Mouse (Mus musculus): ENCODE measurements around the gene 0610009B22Rik. TPM values are rescaled to one million over a fixed set of nuclear protein-coding genes. Genes with fewer than 3 reads are reported as not detected.

0610009B22Rik gene
- polyA plus RNA-seq, 1 experiment from 2014 or later, result 81.0 TPM

DNA sequence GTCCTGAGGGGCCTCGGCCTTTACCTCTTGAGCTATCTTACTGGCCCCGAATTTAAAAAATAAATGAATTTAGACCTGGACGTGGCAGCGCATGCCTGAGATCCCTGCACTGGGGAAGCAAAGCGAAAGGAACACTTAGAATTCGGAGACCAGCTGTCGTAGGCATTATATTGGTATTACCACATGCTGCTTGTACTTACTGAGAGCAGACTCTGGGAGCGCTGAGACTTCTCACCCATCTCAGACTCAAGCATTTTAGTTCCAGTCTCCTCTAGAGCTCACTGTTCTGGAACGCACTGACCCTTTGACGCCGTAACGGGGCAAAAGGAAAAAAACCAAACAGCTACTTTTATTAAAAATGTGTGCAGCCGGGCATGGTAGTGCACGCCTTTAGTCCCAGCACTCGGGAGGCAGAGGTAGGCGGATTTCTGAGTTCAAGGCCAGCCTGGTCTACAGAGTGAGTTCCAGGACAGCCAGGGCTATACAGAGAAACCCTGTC lies 26.8 kb downstream of the 0610009B22Rik start:
- no peak for TF ChIP-seq CTCF (IDR thresholded peaks at IDR 0.05; ENCODE audit: low read depth)
- 83% methylated on average over 16 of the region's 16 CpGs for WGBS
- H3K4me1 ChIP-seq (ENCODE audit: insufficient read depth), result no peaks in the 10 kb centered on the region; the same call in 1 of the 2 replicates

DNA sequence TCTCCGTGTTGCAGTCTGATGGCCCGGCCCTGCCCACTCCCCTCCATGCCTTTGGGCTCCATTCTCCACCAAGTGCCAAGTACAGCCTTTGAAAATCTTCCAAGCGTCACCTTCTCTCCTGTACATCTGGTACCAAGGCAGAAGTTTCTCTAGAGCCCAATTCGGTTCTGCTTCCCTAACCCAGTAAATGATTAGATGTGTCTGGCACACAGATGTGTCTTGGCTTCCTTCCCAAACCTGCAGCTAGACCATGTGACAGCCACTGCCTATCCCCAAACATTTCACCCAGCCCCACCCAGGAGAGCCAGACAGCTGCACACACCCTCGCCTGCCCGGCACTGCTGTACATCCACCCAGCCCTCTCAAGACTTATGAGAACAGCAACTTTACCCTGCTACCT lies 30.0 kb downstream of the 0610009B22Rik start:
- Histone ChIP-seq H3K4me1 (ENCODE audit: insufficient read depth) (no peaks in the 10 kb centered on the region; the same call in 1 of the 2 replicates), H3K27ac (ENCODE audit: low read depth) (no peak overlapping the region), H3K9me3 (ENCODE audit: low read depth, low read length) (no peaks in the 10 kb centered on the region), H3K27me3 (ENCODE audit: insufficient read depth, low read length) (no peaks in the 10 kb centered on the region), H3K36me3 (ENCODE audit: insufficient read depth) (no peaks in the 10 kb centered on the region), H3K4me3 (ENCODE audit: low read depth, low read length) (no peak overlapping the region), H3K4me2 (no peak overlapping the region), H3K9ac (no peak overlapping the region)
- DNase-seq (peak; percentile 43), ATAC-seq (ENCODE audit: insufficient read depth) (0 out of 2 replicates have a peak, but pooled peaks have one; percentile 24)
- WGBS, result 43% methylated on average over 6 of the region's 6 CpGs
- no peak for TF ChIP-seq CTCF (IDR thresholded peaks at IDR 0.05; ENCODE audit: low read depth)

More for the DNA sequence above, 26.8 kb downstream of the 0610009B22Rik start:
- Histone ChIP-seq H3K4me3 (ENCODE audit: low read depth, low read length) (no peak overlapping the region), H3K9me3 (ENCODE audit: low read depth, low read length) (no peaks in the 10 kb centered on the region), H3K36me3 (ENCODE audit: insufficient read depth) (no peaks in the 10 kb centered on the region), H3K27ac (ENCODE audit: low read depth) (no peak overlapping the region), H3K27me3 (ENCODE audit: insufficient read depth, low read length) (no peaks in the 10 kb centered on the region), H3K4me2 (no peak overlapping the region), H3K9ac (no peak overlapping the region)
- no peak for DNase-seq
- ATAC-seq (ENCODE audit: insufficient read depth), result no peak

DNA sequence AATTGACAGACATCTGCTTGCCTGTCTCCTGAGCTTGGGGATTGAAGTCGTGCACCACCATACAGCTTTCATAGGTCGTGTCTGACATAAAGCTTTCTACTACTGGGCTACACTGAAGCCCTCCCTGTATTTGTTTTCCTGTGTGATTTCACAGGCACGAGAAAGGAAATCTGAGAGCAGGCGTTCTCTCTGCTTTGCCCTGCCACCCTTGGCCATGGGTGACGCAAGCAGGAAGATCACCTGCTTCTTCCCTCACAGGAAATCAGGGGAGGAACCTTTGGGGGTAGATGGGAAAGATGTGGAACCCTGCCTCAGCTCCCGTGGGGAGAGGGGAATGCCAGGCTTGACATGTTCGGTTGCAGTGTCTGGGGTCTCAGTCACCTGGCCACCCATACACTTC lies 30.4 kb downstream of the 0610009B22Rik start:
- Histone ChIP-seq H3K4me2 (no peak overlapping the region), H3K9ac (no peak overlapping the region), H3K27me3 (ENCODE audit: insufficient read depth, low read length) (no peaks in the 10 kb centered on the region), H3K9me3 (ENCODE audit: low read depth, low read length) (no peaks in the 10 kb centered on the region), H3K36me3 (ENCODE audit: insufficient read depth) (no peaks in the 10 kb centered on the region), H3K4me1 (ENCODE audit: insufficient read depth) (no peaks in the 10 kb centered on the region; the same call in 1 of the 2 replicates), H3K27ac (ENCODE audit: low read depth) (no peak overlapping the region), H3K4me3 (ENCODE audit: low read depth, low read length) (no peak overlapping the region)
- no peak for DNase-seq
- WGBS, result 51% methylated on average over 7 of the region's 7 CpGs
- no peak for ATAC-seq (ENCODE audit: insufficient read depth)
- no peak for TF ChIP-seq CTCF (IDR thresholded peaks at IDR 0.05; ENCODE audit: low read depth)

DNA sequence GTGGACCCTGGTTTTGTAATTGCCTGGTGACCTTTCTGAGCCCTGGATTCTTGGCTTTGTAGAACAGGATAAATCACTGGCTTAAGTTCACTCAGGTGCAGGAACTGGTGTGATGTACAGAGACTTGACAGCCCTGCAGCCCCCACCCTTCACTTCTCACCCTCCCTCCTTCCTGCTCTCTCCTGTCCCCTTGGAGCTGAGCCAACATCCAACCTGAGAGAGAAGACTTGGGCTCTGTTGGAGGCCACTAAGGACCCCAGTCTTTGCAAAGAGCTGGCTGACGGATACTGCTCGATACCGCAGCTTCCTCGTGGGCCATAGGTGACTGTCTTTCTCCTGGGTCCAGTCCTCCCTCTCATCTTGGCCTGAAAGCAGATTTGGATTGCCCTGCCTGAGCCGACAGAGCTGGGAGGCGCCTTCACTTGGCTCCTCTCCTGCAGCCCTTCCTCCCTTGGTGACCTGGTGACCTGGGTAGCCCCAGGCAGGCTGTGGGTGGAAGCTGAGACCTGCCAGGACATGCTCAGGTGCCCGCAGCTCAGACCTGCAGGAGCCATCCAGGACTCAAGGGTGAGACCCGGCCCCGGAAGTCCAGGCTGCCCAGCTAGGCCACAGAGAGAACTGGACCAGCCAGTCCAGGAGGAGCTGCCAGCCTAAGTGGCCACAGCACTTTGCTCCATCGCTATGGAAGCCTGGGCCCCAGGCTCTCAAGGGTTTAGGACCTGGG lies 31.7 kb downstream of the 0610009B22Rik start:
- ATAC-seq (ENCODE audit: insufficient read depth), result no peak
- no peaks in the 10 kb centered on the region; the same call in 1 of the 2 replicates for H3K4me1 ChIP-seq (ENCODE audit: insufficient read depth)
- H3K27me3 ChIP-seq (ENCODE audit: insufficient read depth, low read length), result no peaks in the 10 kb centered on the region
- TF ChIP-seq CTCF (IDR thresholded peaks at IDR 0.05; ENCODE audit: low read depth), result no peak
- H3K9me3 ChIP-seq (ENCODE audit: low read depth, low read length), result no peaks in the 10 kb centered on the region
- no peak overlapping the region for H3K27ac ChIP-seq (ENCODE audit: low read depth)
- no peaks in the 10 kb centered on the region for H3K36me3 ChIP-seq (ENCODE audit: insufficient read depth)
- no peak overlapping the region for H3K9ac ChIP-seq
- H3K4me3 ChIP-seq (ENCODE audit: low read depth, low read length), result no peak overlapping the region
- 69% methylated on average over 10 of the region's 10 CpGs for WGBS
- no peak for DNase-seq
- no peak overlapping the region for H3K4me2 ChIP-seq

DNA sequence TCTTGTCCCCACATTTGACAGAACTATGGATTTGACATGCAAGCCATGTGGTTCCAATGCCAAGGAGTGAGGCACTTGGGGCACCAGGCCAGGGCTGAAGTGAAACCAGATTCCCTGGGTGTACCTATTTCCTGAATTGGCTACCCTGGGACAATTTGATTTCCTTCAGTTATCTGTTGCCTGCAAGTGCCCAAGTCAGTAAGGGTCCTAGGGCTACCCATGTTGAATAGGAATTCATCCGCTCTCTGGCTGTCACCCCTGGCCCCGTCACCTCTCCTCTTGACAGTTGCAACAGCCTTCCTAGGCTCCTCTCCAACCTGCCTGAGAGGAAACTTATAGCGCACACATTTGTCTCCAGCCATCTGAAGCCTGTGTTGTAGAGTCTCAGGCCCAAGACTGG lies 33.8 kb downstream of the 0610009B22Rik start:
- WGBS, result 85% methylated on average over 3 of the region's 3 CpGs

DNA sequence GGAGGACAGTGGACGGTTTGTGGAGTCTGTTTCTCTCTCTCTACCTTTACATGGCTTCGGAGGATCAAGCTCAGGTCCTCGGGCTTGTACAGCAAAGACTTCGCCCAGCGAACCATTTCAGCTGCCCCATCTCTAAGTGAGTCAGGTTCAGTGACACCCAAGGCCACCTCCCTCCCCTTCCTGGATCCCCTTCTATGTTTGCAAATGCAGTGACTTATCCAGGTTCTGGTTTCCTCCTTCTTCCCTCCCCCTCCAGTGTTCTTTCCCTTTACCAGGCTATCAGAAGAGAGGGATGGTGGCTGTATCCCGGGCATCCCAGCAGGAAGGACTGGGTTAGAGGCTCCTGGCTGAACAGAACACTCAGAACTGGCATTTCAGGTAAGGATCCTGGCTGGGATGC lies 34.9 kb downstream of the 0610009B22Rik start:
- H3K36me3 ChIP-seq (ENCODE audit: insufficient read depth), result no peaks in the 10 kb centered on the region
- H3K4me1 ChIP-seq (ENCODE audit: insufficient read depth), result peaks cover 5% of the 10 kb centered on the region; the same call in 1 of the 2 replicates
- no peak overlapping the region for H3K9ac ChIP-seq
- no peak for TF ChIP-seq CTCF (IDR thresholded peaks at IDR 0.05; ENCODE audit: low read depth)
- 74% methylated on average over 6 of the region's 6 CpGs for WGBS
- no peak overlapping the region for H3K27ac ChIP-seq (ENCODE audit: low read depth)
- H3K4me2 ChIP-seq, result no peak overlapping the region
- ATAC-seq (ENCODE audit: insufficient read depth), result no peak
- no peaks in the 10 kb centered on the region for H3K27me3 ChIP-seq (ENCODE audit: insufficient read depth, low read length)
- H3K9me3 ChIP-seq (ENCODE audit: low read depth, low read length), result no peaks in the 10 kb centered on the region
- DNase-seq, result no peak
- H3K4me3 ChIP-seq (ENCODE audit: low read depth, low read length), result no peak overlapping the region

More for the DNA sequence above, 33.8 kb downstream of the 0610009B22Rik start:
- DNase-seq, result no peak
- Histone ChIP-seq H3K9ac (no peak overlapping the region), H3K4me2 (no peak overlapping the region), H3K4me1 (ENCODE audit: insufficient read depth) (no peaks in the 10 kb centered on the region; the same call in 1 of the 2 replicates), H3K36me3 (ENCODE audit: insufficient read depth) (no peaks in the 10 kb centered on the region), H3K9me3 (ENCODE audit: low read depth, low read length) (no peaks in the 10 kb centered on the region), H3K27ac (ENCODE audit: low read depth) (no peak overlapping the region), H3K4me3 (ENCODE audit: low read depth, low read length) (no peak overlapping the region), H3K27me3 (ENCODE audit: insufficient read depth, low read length) (no peaks in the 10 kb centered on the region)
- no peak for TF ChIP-seq CTCF (IDR thresholded peaks at IDR 0.05; ENCODE audit: low read depth)
- ATAC-seq (ENCODE audit: insufficient read depth), result no peak

DNA sequence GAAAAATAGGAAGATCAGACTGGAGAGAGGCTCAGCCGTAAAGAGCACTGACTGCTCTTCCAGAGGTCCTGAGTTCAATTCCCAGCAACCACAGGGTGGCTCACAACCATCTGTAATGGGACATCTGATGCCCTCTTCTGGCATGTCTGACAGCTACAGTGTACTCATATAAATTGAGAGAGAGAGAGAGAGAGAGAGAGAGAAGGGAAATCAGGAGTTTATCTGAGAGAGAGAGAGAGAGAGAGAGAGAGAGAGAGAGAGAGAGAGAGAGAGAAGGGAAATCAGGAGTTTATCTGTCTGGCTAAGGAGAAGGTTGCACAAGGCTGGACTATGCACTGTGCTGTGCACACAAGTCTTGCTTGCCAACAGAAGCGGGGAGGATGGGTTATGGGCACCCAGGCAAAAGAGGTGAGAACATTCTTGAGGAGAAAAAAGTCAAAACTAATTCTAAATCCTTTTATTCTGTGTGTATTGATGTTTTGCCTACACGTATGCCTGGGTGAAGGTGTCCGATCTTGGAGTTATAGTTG lies 35.7 kb downstream of the 0610009B22Rik start:
- Histone ChIP-seq H3K9ac (no peak overlapping the region), H3K4me3 (ENCODE audit: low read depth, low read length) (no peak overlapping the region), H3K27ac (ENCODE audit: low read depth) (no peak overlapping the region), H3K36me3 (ENCODE audit: insufficient read depth) (no peaks in the 10 kb centered on the region), H3K4me2 (no peak overlapping the region), H3K4me1 (ENCODE audit: insufficient read depth) (peaks cover 8% of the 10 kb centered on the region; the same call in 1 of the 2 replicates), H3K27me3 (ENCODE audit: insufficient read depth, low read length) (no peaks in the 10 kb centered on the region), H3K9me3 (ENCODE audit: low read depth, low read length) (no peaks in the 10 kb centered on the region)
- TF ChIP-seq CTCF (IDR thresholded peaks at IDR 0.05; ENCODE audit: low read depth), result no peak
- WGBS, result 87% methylated on average over 4 of the region's 4 CpGs
- ATAC-seq (ENCODE audit: insufficient read depth) (no peak), DNase-seq (no peak)

Data from lung, embryonic 14.5 days (tissue).